Mouse (Mus musculus) kidney, adult 2 months (tissue): Measurements from ENCODE around the gene Mroh3.

Experiments used
- CTCF ChIP-seq: fragments of 200-500 bp; conservative IDR thresholded peaks from 2 replicates; pipeline ENCODE4 v1.5.1; 2011; ENCODE audit warnings: low read depth, mild to moderate bottlenecking, control low read depth, low read length, moderate library complexity, mixed read lengths; ENCODE audit not compliant: insufficient read depth, insufficient read length
- POLR2A ChIP-seq: fragments of 200-500 bp; IDR thresholded peaks from one replicate; pipeline ENCODE4 v1.6.1; 2011; ENCODE audit warnings: low read depth, low read length, control low read depth

DNA sequence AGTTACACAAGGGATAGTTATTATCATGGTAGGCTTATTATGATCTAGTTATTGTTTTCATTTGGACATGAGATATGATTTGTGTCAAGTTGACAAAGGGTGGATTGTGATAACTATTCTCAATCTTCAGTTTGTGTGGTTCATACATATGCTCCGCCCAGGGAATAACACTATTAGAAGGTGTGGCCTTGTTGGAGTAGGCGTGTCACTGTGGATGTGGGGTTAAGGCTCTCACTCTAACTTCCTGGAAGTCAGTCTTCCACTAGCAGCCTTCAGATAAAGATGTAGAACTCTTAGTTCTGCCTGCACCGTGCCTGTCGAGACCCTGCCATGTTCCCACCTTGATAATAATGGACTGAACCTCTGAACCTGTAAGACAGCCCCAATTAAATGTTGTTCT lies 25.9 kb upstream of the Mroh3 start:
- TF ChIP-seq POLR2A (no peak), CTCF (no peak)
